Mouse (Mus musculus): ENCODE measurements around the gene Tmem39b. TPM values are rescaled to one million over a fixed set of nuclear protein-coding genes. Genes with fewer than 3 reads are reported as not detected.

The Tmem39b gene
- polyA plus RNA-seq, 1 experiment: 273 TPM

GRCm38 (mm10) chr4:129662255-129662813 lies 34.3 kb downstream of the Tmem39b start:
- peaks cover 9% of the 10 kb centered on the region for H3K36me3 ChIP-seq (ENCODE audit: control insufficient read depth, insufficient read depth, low read length)
- H3K4me1 ChIP-seq (ENCODE audit: control insufficient read depth, insufficient read depth, low read length): peaks cover 4% of the 10 kb centered on the region
- TF ChIP-seq POLR2A (IDR thresholded peaks at IDR 0.05; ENCODE audit: control insufficient read depth, low read depth, low read length) (0 out of 2 replicates have a peak, but pooled peaks have one; percentile 22), CTCF (IDR thresholded peaks at IDR 0.05; ENCODE audit: control insufficient read depth, insufficient read depth, insufficient replicate concordance, low read depth, low read length) (no peak)
- H3K4me3 ChIP-seq (ENCODE audit: control insufficient read depth, low read depth, low read length): peak overlapping the region; percentile 89
- H3K27me3 ChIP-seq (ENCODE audit: control insufficient read depth, insufficient read depth, low read length): no peaks in the 10 kb centered on the region
- peak overlapping the region; percentile 92 for H3K27ac ChIP-seq (ENCODE audit: control insufficient read depth, insufficient read depth, low read depth, low read length)

GRCm38 (mm10) chr4:129661584-129661983 lies 35.1 kb downstream of the Tmem39b start:
- peak overlapping the region; percentile 89 for H3K4me3 ChIP-seq (ENCODE audit: control insufficient read depth, low read depth, low read length)
- H3K4me1 ChIP-seq (ENCODE audit: control insufficient read depth, insufficient read depth, low read length): peaks cover 4% of the 10 kb centered on the region
- H3K36me3 ChIP-seq (ENCODE audit: control insufficient read depth, insufficient read depth, low read length): peaks cover 9% of the 10 kb centered on the region
- TF ChIP-seq CTCF (IDR thresholded peaks at IDR 0.05; ENCODE audit: control insufficient read depth, insufficient read depth, insufficient replicate concordance, low read depth, low read length) (no peak), POLR2A (IDR thresholded peaks at IDR 0.05; ENCODE audit: control insufficient read depth, low read depth, low read length) (no peak)
- no peaks in the 10 kb centered on the region for H3K27me3 ChIP-seq (ENCODE audit: control insufficient read depth, insufficient read depth, low read length)
- H3K27ac ChIP-seq (ENCODE audit: control insufficient read depth, insufficient read depth, low read depth, low read length): peak overlapping the region; percentile 92

GRCm38 (mm10) chr4:129654770-129655169 lies 41.9 kb downstream of the Tmem39b start:
- H3K4me1 ChIP-seq (ENCODE audit: control insufficient read depth, insufficient read depth, low read length): no peaks in the 10 kb centered on the region
- no peak overlapping the region for H3K4me3 ChIP-seq (ENCODE audit: control insufficient read depth, low read depth, low read length)
- no peak for TF ChIP-seq CTCF (IDR thresholded peaks at IDR 0.05; ENCODE audit: control insufficient read depth, insufficient read depth, insufficient replicate concordance, low read depth, low read length)
- TF ChIP-seq POLR2A (IDR thresholded peaks at IDR 0.05; ENCODE audit: control insufficient read depth, low read depth, low read length): no peak
- no peaks in the 10 kb centered on the region for H3K27me3 ChIP-seq (ENCODE audit: control insufficient read depth, insufficient read depth, low read length)
- H3K27ac ChIP-seq (ENCODE audit: control insufficient read depth, insufficient read depth, low read depth, low read length): no peak overlapping the region
- H3K36me3 ChIP-seq (ENCODE audit: control insufficient read depth, insufficient read depth, low read length): peaks cover 3% of the 10 kb centered on the region

- TF ChIP-seq CTCF (IDR thresholded peaks at IDR 0.05; ENCODE audit: control insufficient read depth, insufficient read depth, insufficient replicate concordance, low read depth, low read length) (no peak), POLR2A (IDR thresholded peaks at IDR 0.05; ENCODE audit: control insufficient read depth, low read depth, low read length) (no peak)
- Histone ChIP-seq H3K4me1 (ENCODE audit: control insufficient read depth, insufficient read depth, low read length) (no peaks in the 10 kb centered on the region), H3K4me3 (ENCODE audit: control insufficient read depth, low read depth, low read length) (no peak overlapping the region), H3K36me3 (ENCODE audit: control insufficient read depth, insufficient read depth, low read length) (peaks cover 3% of the 10 kb centered on the region), H3K27ac (ENCODE audit: control insufficient read depth, insufficient read depth, low read depth, low read length) (no peak overlapping the region), H3K27me3 (ENCODE audit: control insufficient read depth, insufficient read depth, low read length) (no peaks in the 10 kb centered on the region)
Observed at GRCm38 (mm10) chr4:129650359-129650758, 46.3 kb downstream of the Tmem39b start.

- Histone ChIP-seq H3K27ac (ENCODE audit: control insufficient read depth, insufficient read depth, low read depth, low read length) (no peak overlapping the region), H3K4me3 (ENCODE audit: control insufficient read depth, low read depth, low read length) (no peak overlapping the region), H3K36me3 (ENCODE audit: control insufficient read depth, insufficient read depth, low read length) (no peaks in the 10 kb centered on the region; the same call in none of the 2 replicates), H3K4me1 (ENCODE audit: control insufficient read depth, insufficient read depth, low read length) (no peaks in the 10 kb centered on the region), H3K27me3 (ENCODE audit: control insufficient read depth, insufficient read depth, low read length) (no peaks in the 10 kb centered on the region)
- TF ChIP-seq POLR2A (IDR thresholded peaks at IDR 0.05; ENCODE audit: control insufficient read depth, low read depth, low read length): no peak
- no peak for TF ChIP-seq CTCF (IDR thresholded peaks at IDR 0.05; ENCODE audit: control insufficient read depth, insufficient read depth, insufficient replicate concordance, low read depth, low read length)
Observed at GRCm38 (mm10) chr4:129648656-129649055, 48.0 kb downstream of the Tmem39b start.

- Histone ChIP-seq H3K27ac (ENCODE audit: control insufficient read depth, insufficient read depth, low read depth, low read length) (no peak overlapping the region), H3K4me3 (ENCODE audit: control insufficient read depth, low read depth, low read length) (no peak overlapping the region), H3K27me3 (ENCODE audit: control insufficient read depth, insufficient read depth, low read length) (no peaks in the 10 kb centered on the region), H3K4me1 (ENCODE audit: control insufficient read depth, insufficient read depth, low read length) (peaks cover 3% of the 10 kb centered on the region), H3K36me3 (ENCODE audit: control insufficient read depth, insufficient read depth, low read length) (no peaks in the 10 kb centered on the region; the same call in 1 of the 2 replicates)
- TF ChIP-seq POLR2A (IDR thresholded peaks at IDR 0.05; ENCODE audit: control insufficient read depth, low read depth, low read length) (no peak), CTCF (IDR thresholded peaks at IDR 0.05; ENCODE audit: control insufficient read depth, insufficient read depth, insufficient replicate concordance, low read depth, low read length) (no peak)
Observed at GRCm38 (mm10) chr4:129645204-129645603, 51.4 kb downstream of the Tmem39b start.

GRCm38 (mm10) chr4:129641756-129642155 lies 54.9 kb downstream of the Tmem39b start:
- no peaks in the 10 kb centered on the region for H3K27me3 ChIP-seq (ENCODE audit: control insufficient read depth, insufficient read depth, low read length)
- peak overlapping the region; percentile 68 for H3K4me3 ChIP-seq (ENCODE audit: control insufficient read depth, low read depth, low read length)
- H3K36me3 ChIP-seq (ENCODE audit: control insufficient read depth, insufficient read depth, low read length): peaks cover 5% of the 10 kb centered on the region
- H3K27ac ChIP-seq (ENCODE audit: control insufficient read depth, insufficient read depth, low read depth, low read length): no peak overlapping the region
- H3K4me1 ChIP-seq (ENCODE audit: control insufficient read depth, insufficient read depth, low read length): peaks cover 12% of the 10 kb centered on the region
- TF ChIP-seq CTCF (IDR thresholded peaks at IDR 0.05; ENCODE audit: control insufficient read depth, insufficient read depth, insufficient replicate concordance, low read depth, low read length) (no peak), POLR2A (IDR thresholded peaks at IDR 0.05; ENCODE audit: control insufficient read depth, low read depth, low read length) (no peak)
